Mouse (Mus musculus): Measurements from ENCODE around the gene Imp3. TPM values are rescaled to one million over a fixed set of nuclear protein-coding genes. Genes with fewer than 3 reads are reported as not detected.
A peak's percentile ranks its signal among the peaks of the same experiment; 100 is the strongest.

Imp3 gene
- 74.5 and 74.8 TPM in 2 replicates for polyA plus RNA-seq (2015; fragmentation: Nextera tagmentation; extraction: Ambion mirVana)

- Histone ChIP-seq H3K9me3 (no peaks in the 10 kb centered on the region), H3K4me2 (peak within 1 kb of the TSS; percentile 83), H3K27ac (peak within 1 kb of the TSS; percentile 91), H3K4me3 (peak within 1 kb of the TSS; percentile 89), H3K4me1 (replicated peaks) (peaks cover 32% of the 10 kb centered on the region), H3K36me3 (peaks cover 2% of the 10 kb centered on the region; the same call in 1 of the 2 replicates), H3K27me3 (0 out of 2 replicates have a peak, but pooled peaks cover 3% of the 10 kb centered on the region), H3K9ac (peak within 1 kb of the TSS; percentile 89)
- under 1% methylated on average over 67 of the region's 73 CpGs for WGBS
- ATAC-seq (ENCODE audit: low FRiP score) = peak; percentile 95
Measured at GRCm38 (mm10) chr9:56937223-56938160, at the start of gene Imp3. Gene Imp3 (plus strand): TSS chr9:56937475.

GRCm38 (mm10) chr9:56887581-56887980 is 49.7 kb upstream of the Imp3 start:
- 95% methylated on average over 16 of the region's 16 CpGs for WGBS
- ATAC-seq (ENCODE audit: low FRiP score) = no peak
- H3K9me3 ChIP-seq = no peaks in the 10 kb centered on the region
- no peaks in the 10 kb centered on the region for H3K36me3 ChIP-seq
- peaks cover 12% of the 10 kb centered on the region for H3K4me1 ChIP-seq (replicated peaks)
- no peak overlapping the region for H3K4me3 ChIP-seq
- no peak overlapping the region for H3K4me2 ChIP-seq
- H3K9ac ChIP-seq = no peak overlapping the region
- H3K27ac ChIP-seq = no peak overlapping the region
- peaks cover 11% of the 10 kb centered on the region; the same call in 1 of the 2 replicates for H3K27me3 ChIP-seq

GRCm38 (mm10) chr9:56889817-56890216 is 47.5 kb upstream of the Imp3 start:
- peak overlapping the region; percentile 58 for H3K9ac ChIP-seq
- 5% methylated on average over 14 of the region's 14 CpGs for WGBS
- H3K4me3 ChIP-seq = peak overlapping the region; percentile 22; the same call in 1 of the 2 replicates

GRCm38 (mm10) chr9:56890522-56891250 is 46.6 kb upstream of the Imp3 start:
- H3K27ac ChIP-seq = no peak overlapping the region
- WGBS = 73% methylated on average over 11 of the region's 11 CpGs
- peaks cover 26% of the 10 kb centered on the region for H3K4me1 ChIP-seq (replicated peaks)
- no peak overlapping the region for H3K4me3 ChIP-seq
- peaks cover 15% of the 10 kb centered on the region; the same call in 1 of the 2 replicates for H3K27me3 ChIP-seq
- H3K36me3 ChIP-seq = no peaks in the 10 kb centered on the region
- no peak for ATAC-seq (ENCODE audit: low FRiP score)
- H3K9ac ChIP-seq = no peak overlapping the region
- H3K9me3 ChIP-seq = no peaks in the 10 kb centered on the region
- H3K4me2 ChIP-seq = no peak overlapping the region

More at GRCm38 (mm10) chr9:56889817-56890216, 47.5 kb upstream of the Imp3 start:
- no peaks in the 10 kb centered on the region for H3K9me3 ChIP-seq
- H3K4me2 ChIP-seq = peak overlapping the region; percentile 54
- H3K27ac ChIP-seq = no peak overlapping the region
- peaks cover 26% of the 10 kb centered on the region for H3K4me1 ChIP-seq (replicated peaks)
- H3K36me3 ChIP-seq = no peaks in the 10 kb centered on the region
- peaks cover 15% of the 10 kb centered on the region; the same call in 1 of the 2 replicates for H3K27me3 ChIP-seq
- ATAC-seq (ENCODE audit: low FRiP score) = peak; percentile 40; the same call in 1 of the 2 replicates

GRCm38 (mm10) chr9:56891517-56892011 is 45.7 kb upstream of the Imp3 start:
- ATAC-seq (ENCODE audit: low FRiP score) = peak; percentile 55
- Histone ChIP-seq H3K27me3 (peaks cover 15% of the 10 kb centered on the region; the same call in 1 of the 2 replicates), H3K9ac (peak overlapping the region; percentile 53), H3K36me3 (no peaks in the 10 kb centered on the region), H3K27ac (no peak overlapping the region), H3K4me3 (peak overlapping the region; percentile 22; the same call in 1 of the 2 replicates), H3K4me2 (peak overlapping the region; percentile 38), H3K4me1 (replicated peaks) (peaks cover 26% of the 10 kb centered on the region), H3K9me3 (no peaks in the 10 kb centered on the region)
- 33% methylated on average over 12 of the region's 12 CpGs for WGBS

GRCm38 (mm10) chr9:56892111-56892510 is 45.2 kb upstream of the Imp3 start:
- Histone ChIP-seq H3K27ac (no peak overlapping the region), H3K9me3 (no peaks in the 10 kb centered on the region), H3K9ac (peak overlapping the region; percentile 53; the same call in 1 of the 2 replicates), H3K4me1 (replicated peaks) (peaks cover 26% of the 10 kb centered on the region), H3K27me3 (peaks cover 15% of the 10 kb centered on the region; the same call in 1 of the 2 replicates), H3K36me3 (no peaks in the 10 kb centered on the region), H3K4me3 (no peak overlapping the region), H3K4me2 (no peak overlapping the region)
- 87% methylated on average over 10 of the region's 10 CpGs for WGBS
- ATAC-seq (ENCODE audit: low FRiP score) = no peak

- Histone ChIP-seq H3K9me3 (no peaks in the 10 kb centered on the region), H3K4me3 (no peak overlapping the region), H3K4me1 (replicated peaks) (peaks cover 26% of the 10 kb centered on the region), H3K36me3 (no peaks in the 10 kb centered on the region), H3K27me3 (peaks cover 15% of the 10 kb centered on the region; the same call in 1 of the 2 replicates), H3K4me2 (no peak overlapping the region), H3K9ac (peak overlapping the region; percentile 19; the same call in 1 of the 2 replicates), H3K27ac (no peak overlapping the region)
- ATAC-seq (ENCODE audit: low FRiP score) = no peak
- 49% methylated on average over 8 of the region's 8 CpGs for WGBS
Measured at GRCm38 (mm10) chr9:56893313-56893712, 44.0 kb upstream of the Imp3 start.

GRCm38 (mm10) chr9:56894006-56894405 is 43.3 kb upstream of the Imp3 start:
- H3K9ac ChIP-seq = peak overlapping the region; percentile 19; the same call in 1 of the 2 replicates
- H3K4me3 ChIP-seq = no peak overlapping the region
- WGBS = 16% methylated on average over 3 of the region's 3 CpGs

GRCm38 (mm10) chr9:56896779-56897178 is 40.5 kb upstream of the Imp3 start:
- 95% methylated on average over 12 of the region's 12 CpGs for WGBS
- ATAC-seq (ENCODE audit: low FRiP score) = no peak

More at GRCm38 (mm10) chr9:56894006-56894405, 43.3 kb upstream of the Imp3 start:
- no peaks in the 10 kb centered on the region for H3K9me3 ChIP-seq
- no peaks in the 10 kb centered on the region for H3K36me3 ChIP-seq
- H3K27me3 ChIP-seq = peaks cover 15% of the 10 kb centered on the region; the same call in 1 of the 2 replicates
- no peak overlapping the region for H3K4me2 ChIP-seq
- ATAC-seq (ENCODE audit: low FRiP score) = no peak
- H3K27ac ChIP-seq = no peak overlapping the region
- peaks cover 26% of the 10 kb centered on the region for H3K4me1 ChIP-seq (replicated peaks)

GRCm38 (mm10) chr9:56899409-56899808 is 37.9 kb upstream of the Imp3 start:
- H3K4me2 ChIP-seq = no peak overlapping the region
- H3K27ac ChIP-seq = no peak overlapping the region
- no peaks in the 10 kb centered on the region for H3K36me3 ChIP-seq
- 65% methylated on average over 11 of the region's 11 CpGs for WGBS
- H3K9me3 ChIP-seq = no peaks in the 10 kb centered on the region
- no peak overlapping the region for H3K9ac ChIP-seq
- peaks cover 5% of the 10 kb centered on the region; the same call in 1 of the 2 replicates for H3K4me1 ChIP-seq (replicated peaks)
- ATAC-seq (ENCODE audit: low FRiP score) = no peak
- H3K4me3 ChIP-seq = no peak overlapping the region
- H3K27me3 ChIP-seq = no peaks in the 10 kb centered on the region; the same call in 1 of the 2 replicates

More at GRCm38 (mm10) chr9:56896779-56897178, 40.5 kb upstream of the Imp3 start:
- no peak overlapping the region for H3K9ac ChIP-seq
- no peaks in the 10 kb centered on the region for H3K9me3 ChIP-seq
- peaks cover 22% of the 10 kb centered on the region for H3K4me1 ChIP-seq (replicated peaks)
- peaks cover 11% of the 10 kb centered on the region; the same call in 1 of the 2 replicates for H3K27me3 ChIP-seq
- H3K27ac ChIP-seq = no peak overlapping the region
- no peaks in the 10 kb centered on the region for H3K36me3 ChIP-seq
- no peak overlapping the region for H3K4me3 ChIP-seq
- no peak overlapping the region for H3K4me2 ChIP-seq

- no peak for ATAC-seq (ENCODE audit: low FRiP score)
- Histone ChIP-seq H3K4me2 (no peak overlapping the region), H3K4me1 (replicated peaks) (peaks cover 5% of the 10 kb centered on the region; the same call in 1 of the 2 replicates), H3K4me3 (no peak overlapping the region), H3K9ac (no peak overlapping the region), H3K36me3 (no peaks in the 10 kb centered on the region), H3K27me3 (no peaks in the 10 kb centered on the region; the same call in 1 of the 2 replicates), H3K27ac (no peak overlapping the region), H3K9me3 (no peaks in the 10 kb centered on the region)
Measured at GRCm38 (mm10) chr9:56900060-56900459, 37.2 kb upstream of the Imp3 start.

Data from hindbrain, embryonic 13.5 days (tissue).